Mouse (Mus musculus) embryonic facial prominence, embryonic 12.5 days (tissue): ENCODE results near the gene Olfr52. TPM values are rescaled to one million over a fixed set of nuclear protein-coding genes. Genes with fewer than 3 reads are reported as not detected.

Experiments used
- polyA plus RNA-seq: library from polyadenylated mRNA; unstranded; fragments of >200 nt; fragmentation: Nextera tagmentation; extraction: Ambion mirVana; gene quantifications from 2 replicates; pipeline ENCODE4 v1.2.1, GENCODE M21; 2016

Olfr52 gene
- polyA plus RNA-seq, 1 experiment from 2014 or later: not detected

Other genes with a start within 250 kb of the Olfr52 start
- gene Olfr1028, start 235.2 kb downstream of the Olfr52 start, polyA plus RNA-seq: not detected in 2 replicates
- not detected in 2 replicates for gene Olfr1029, start 211.8 kb downstream of the Olfr52 start, polyA plus RNA-seq
- not detected in 2 replicates for gene Olfr1030, start 206.4 kb downstream of the Olfr52 start, polyA plus RNA-seq
- gene Olfr1031, start 195.4 kb downstream of the Olfr52 start, polyA plus RNA-seq: not detected in 2 replicates
- gene Olfr1032, start 180.1 kb downstream of the Olfr52 start, polyA plus RNA-seq: not detected in 2 replicates
- 0.78 TPM in 1 of 2 replicates, not detected in the other for gene Olfr1033, start 165.1 kb downstream of the Olfr52 start, polyA plus RNA-seq
- not detected in 2 replicates for gene Olfr1034, start 139.8 kb downstream of the Olfr52 start, polyA plus RNA-seq
- gene Olfr1036, start 111.7 kb downstream of the Olfr52 start, polyA plus RNA-seq: not detected in 2 replicates
- not detected in 2 replicates for gene Olfr1037, start 98.3 kb downstream of the Olfr52 start, polyA plus RNA-seq
- gene Olfr1039, start 49.8 kb downstream of the Olfr52 start, polyA plus RNA-seq: not detected in 2 replicates
- not detected in 2 replicates for gene Olfr1040, start 39.0 kb downstream of the Olfr52 start, polyA plus RNA-seq
- not detected in 2 replicates for gene Olfr1042, start 23.8 kb downstream of the Olfr52 start, polyA plus RNA-seq
- not detected in 2 replicates for gene Olfr1043, start 18.2 kb downstream of the Olfr52 start, polyA plus RNA-seq
- gene Olfr1044, start 7.9 kb downstream of the Olfr52 start, polyA plus RNA-seq: not detected in 2 replicates
- not detected in 2 replicates for gene Olfr1045, start 17.3 kb upstream of the Olfr52 start, polyA plus RNA-seq
- not detected in 2 replicates for gene Olfr1046, start 33.6 kb upstream of the Olfr52 start, polyA plus RNA-seq
- not detected in 2 replicates for gene Olfr1047, start 45.7 kb upstream of the Olfr52 start, polyA plus RNA-seq
- not detected in 2 replicates for gene Olfr1048, start 54.6 kb upstream of the Olfr52 start, polyA plus RNA-seq
- gene Olfr1049, start 72.6 kb upstream of the Olfr52 start, polyA plus RNA-seq: not detected in 2 replicates
- gene Olfr1051, start 93.4 kb upstream of the Olfr52 start, polyA plus RNA-seq: not detected in 2 replicates
- gene Olfr1052, start 106.8 kb upstream of the Olfr52 start, polyA plus RNA-seq: not detected in 2 replicates
- not detected in 2 replicates for gene Olfr1053, start 129.6 kb upstream of the Olfr52 start, polyA plus RNA-seq
- not detected in 2 replicates for gene Olfr1054, start 149.8 kb upstream of the Olfr52 start, polyA plus RNA-seq
- gene Olfr1055, start 164.6 kb upstream of the Olfr52 start, polyA plus RNA-seq: not detected in 2 replicates
- gene Olfr1056, start 176.8 kb upstream of the Olfr52 start, polyA plus RNA-seq: not detected in 2 replicates
- gene Olfr1057, start 192.7 kb upstream of the Olfr52 start, polyA plus RNA-seq: not detected in 2 replicates
- gene Olfr1058, start 202.9 kb upstream of the Olfr52 start, polyA plus RNA-seq: not detected in 2 replicates
- not detected in 2 replicates for gene Olfr1061, start 228.4 kb upstream of the Olfr52 start, polyA plus RNA-seq
- gene Olfr1062, start 241.1 kb upstream of the Olfr52 start, polyA plus RNA-seq: not detected in 2 replicates